Mouse (Mus musculus): ENCODE results near the gene Cldn7. TPM values are rescaled to one million over a fixed set of nuclear protein-coding genes. Genes with fewer than 3 reads are reported as not detected.
"Not testable (repeated sequence)": the region's sequence is repeated elsewhere in the genome, so short reads cannot be mapped to it uniquely, and the experiment has no call there.

Gene Cldn7
- total RNA-seq, 2 experiments from 2014 or later = not detected

DNA sequence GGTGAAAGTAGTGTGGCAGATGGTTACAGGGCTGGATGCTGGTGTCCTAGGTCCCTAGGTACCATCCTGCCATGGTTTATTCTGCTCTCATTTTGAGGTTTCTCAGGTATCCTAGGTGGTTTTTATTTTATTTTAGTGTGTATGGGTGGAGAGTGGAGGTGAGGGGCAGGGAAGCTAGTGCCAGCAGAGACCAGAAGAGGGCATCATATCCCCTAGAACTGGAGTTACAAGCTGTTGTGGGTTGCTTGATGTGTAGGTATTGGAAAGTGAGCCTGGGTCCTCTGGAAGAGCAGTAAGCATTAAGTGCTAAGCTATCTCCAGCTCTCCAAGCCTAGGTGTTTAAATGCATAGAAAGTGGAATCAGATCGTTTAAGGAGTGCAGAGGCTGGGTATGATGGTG, 12.3 kb upstream of the Cldn7 start:
- ATAC-seq (replicated peaks; ENCODE audit: poor library complexity, severe bottlenecking) = no peak

DNA sequence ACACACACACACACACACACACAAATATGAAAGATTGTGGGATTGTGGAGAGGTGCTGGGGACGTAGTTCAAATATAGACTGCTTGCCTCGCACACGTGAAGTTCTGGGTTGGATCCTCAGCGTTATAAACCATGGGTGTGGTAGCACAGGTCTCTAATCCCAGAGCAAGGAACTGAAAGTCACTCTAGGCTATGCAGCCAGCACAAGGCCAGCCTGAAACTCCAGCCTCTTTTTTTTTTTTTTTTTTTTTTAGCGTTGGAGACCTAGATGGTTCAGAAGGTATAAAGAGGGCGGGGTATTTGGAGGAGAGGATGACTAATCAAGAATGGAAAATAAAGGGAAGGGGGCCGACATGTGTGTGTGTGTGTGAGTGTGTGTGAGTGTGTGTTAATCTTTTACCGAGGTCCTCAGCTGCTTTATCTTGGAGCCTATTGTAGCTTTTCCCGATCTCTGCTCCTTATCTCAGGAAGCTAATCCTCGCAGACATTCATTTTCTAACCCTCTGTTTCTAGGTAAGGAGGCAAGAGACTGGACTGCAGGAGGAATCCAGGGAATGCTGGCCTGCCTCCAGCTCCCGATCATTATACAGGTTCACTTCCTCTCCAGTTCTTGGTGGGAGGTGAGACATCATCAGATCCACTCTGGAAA, 11.2 kb upstream of the Cldn7 start:
- no peak; the same call in 1 of the 2 replicates for ATAC-seq (replicated peaks; ENCODE audit: poor library complexity, severe bottlenecking)

DNA sequence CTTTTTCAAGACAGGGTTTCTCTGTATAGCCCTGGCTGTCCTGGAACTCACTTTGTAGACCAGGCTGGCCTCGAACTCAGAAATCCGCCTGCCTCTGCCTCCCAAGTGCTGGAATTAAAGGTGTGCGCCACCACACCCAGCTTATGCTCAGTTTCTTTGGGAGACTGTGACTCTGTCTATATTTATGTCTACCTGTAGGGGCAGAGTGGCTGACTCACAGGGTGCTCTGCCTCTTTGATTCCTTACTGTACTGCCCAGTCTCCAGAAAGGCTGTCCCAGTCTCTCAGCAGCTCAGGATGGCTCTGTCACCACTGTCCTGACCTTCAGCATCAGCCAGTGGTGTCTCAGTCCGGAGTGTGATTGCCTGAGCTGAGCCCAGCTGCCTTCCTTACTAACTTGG, 9.0 kb upstream of the Cldn7 start:
- ATAC-seq (replicated peaks; ENCODE audit: poor library complexity, severe bottlenecking) = not testable (repeated sequence)

DNA sequence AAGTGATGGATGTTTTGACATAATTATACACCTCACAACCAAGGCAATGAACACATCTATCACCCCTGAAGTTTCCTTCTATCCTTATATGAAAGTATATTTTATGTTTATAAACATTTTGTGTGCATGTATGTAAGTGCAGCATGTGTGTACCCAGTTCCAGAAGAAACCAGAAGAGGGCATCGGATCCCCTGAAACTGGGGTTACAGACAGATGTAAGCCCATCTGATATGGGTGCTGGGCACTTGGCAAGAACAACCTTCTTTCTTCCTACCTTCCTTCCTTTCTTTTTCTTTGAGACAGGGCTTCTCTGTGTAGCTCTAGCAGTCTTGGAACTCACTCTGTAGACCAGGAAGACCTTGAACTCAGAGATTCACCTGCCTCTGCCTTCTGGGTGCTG, 8.4 kb upstream of the Cldn7 start:
- ATAC-seq (replicated peaks; ENCODE audit: poor library complexity, severe bottlenecking) = no peak

DNA sequence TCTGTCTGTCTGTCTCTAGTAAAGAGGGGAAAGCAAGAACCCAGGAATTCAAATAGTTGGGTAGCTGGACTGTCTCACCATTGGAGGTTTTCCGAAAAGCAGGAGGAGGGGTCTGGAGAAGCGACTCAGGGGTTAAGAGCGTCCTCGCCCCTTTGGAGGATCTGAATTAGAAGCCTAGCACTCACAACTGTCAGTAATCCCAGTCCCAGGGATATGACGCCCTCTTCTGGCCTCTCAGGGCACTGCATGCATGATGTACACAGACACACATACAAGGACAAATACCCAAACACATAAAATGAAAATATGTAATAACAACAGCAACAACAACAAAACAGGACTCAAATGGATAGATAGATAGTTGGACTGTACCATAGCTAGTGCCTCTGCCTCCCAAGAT, 4.0 kb upstream of the Cldn7 start:
- ATAC-seq (replicated peaks; ENCODE audit: poor library complexity, severe bottlenecking) = 0 out of 2 replicates have a peak, but pooled peaks have one; percentile 27

DNA sequence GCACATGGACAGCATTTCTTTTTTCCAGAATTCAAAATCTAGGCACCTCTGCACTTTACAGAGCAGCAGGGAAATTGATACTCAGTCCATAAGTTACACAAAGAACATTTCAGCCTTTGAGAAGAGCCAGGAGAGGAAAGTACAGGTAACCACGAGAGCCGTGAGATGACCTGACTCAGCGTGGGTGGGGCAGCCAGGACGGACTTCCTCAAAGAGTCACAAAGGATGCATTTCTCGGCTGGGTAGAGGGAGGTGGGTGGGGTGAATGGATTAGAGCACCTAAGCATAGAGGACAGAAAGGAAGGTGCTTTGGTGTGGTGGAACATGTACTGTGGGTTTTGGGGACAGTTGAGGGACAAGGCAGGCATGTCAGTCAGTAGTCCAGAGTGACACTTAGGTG, 2.7 kb upstream of the Cldn7 start:
- peak; percentile 42 for ATAC-seq (replicated peaks; ENCODE audit: poor library complexity, severe bottlenecking)

DNA sequence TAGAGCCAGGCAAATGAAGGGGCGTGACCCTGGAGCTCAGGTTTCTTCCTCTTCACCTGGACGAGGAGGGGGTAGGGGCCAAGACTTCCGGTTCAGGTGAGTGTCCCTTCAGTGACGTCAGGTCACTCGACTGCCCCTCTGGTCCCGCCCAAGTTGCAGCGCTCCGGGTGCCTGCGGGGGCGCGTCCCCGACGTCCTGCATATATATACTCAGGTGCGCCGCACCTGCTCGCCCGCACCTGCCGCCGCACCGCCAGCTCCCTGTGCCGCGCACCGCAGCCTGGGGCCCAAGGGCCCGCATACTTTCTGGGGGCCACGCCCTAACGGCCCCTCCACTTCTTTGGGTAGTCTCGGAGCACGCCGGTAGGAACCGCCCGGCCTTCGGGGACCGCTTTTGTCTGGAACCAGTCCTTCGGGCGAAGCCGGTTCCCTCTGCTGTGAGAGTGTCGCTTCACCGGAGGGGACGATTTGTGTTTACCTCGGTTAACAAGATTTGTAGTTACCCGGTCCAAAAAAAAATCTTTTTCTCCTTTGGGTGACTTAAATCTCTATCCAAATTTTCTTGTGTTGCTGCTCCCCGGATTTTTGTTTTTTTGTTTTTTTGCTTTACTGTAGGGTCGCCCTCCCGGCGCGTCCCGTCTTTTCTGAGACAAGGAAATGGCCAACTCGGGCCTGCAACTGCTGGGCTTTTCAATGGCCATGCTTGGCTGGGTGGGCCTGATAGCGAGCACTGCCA, 859 bp downstream of the Cldn7 start:
- no peak for ATAC-seq (replicated peaks; ENCODE audit: poor library complexity, severe bottlenecking)

DNA sequence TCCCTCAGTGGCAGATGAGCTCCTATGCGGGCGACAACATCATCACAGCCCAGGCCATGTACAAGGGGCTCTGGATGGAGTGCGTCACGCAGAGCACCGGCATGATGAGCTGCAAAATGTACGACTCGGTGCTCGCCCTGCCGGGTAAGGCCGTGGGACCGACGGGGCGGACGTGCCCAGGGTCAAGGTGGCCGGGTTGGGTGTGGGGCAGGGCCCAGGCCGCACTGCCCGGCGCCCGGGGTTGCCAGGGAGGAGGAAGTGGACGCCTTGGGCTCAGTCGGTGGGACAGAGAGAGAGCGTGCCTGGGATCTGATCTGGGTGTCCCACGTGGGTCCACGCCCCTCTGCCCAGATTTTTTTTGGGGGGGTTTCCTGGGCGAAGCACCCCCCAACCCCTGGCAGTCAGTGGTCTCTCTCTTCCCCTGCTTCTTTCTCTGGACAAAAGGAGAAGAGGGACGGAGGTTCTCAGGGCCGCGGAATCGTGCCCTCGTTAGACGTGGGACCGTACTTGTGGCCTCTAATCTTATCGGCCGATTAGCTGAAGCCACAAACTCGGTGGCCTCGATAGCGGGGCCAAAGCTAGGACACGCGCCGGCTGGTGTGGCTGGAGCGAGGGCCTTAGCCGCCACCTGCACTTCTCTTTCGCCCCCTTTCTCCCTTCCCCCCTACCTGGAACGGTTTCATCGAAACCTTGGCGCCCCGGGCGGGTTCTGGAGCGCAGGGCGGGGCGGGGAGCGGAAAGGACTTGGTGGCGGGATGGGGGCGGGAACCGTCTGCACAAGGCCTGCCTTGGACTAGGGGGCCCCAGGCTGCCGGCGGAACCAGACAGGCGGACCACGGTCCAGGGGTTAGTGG, 1.7 kb downstream of the Cldn7 start:
- peak; percentile 66 for ATAC-seq (replicated peaks; ENCODE audit: poor library complexity, severe bottlenecking)

DNA sequence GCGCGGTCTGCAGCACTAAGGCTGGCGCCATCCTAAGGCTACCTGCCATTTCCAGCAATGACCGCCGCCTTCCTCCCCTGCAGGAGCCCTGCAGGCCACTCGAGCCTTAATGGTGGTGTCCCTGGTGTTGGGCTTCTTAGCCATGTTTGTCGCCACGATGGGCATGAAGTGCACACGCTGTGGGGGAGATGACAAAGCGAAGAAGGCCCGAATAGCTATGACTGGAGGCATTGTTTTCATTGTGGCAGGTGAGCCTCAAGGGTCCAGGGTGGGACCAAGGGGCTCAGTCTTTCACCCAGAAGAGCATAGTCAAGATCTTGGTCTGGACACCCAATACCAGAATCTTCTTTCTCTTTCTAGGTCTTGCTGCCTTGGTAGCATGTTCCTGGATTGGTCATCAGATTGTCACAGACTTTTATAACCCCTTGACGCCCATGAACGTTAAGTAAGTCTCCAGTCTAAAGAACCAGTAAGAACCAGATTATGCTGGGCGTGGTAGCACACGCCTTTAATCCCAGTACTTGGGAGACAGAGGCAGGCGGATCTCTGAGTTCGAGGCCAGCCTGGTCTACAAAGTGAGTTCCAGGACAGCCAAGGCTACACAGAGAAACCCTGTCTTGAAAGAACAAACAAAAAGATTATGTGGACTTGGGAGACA, 2.4 kb downstream of the Cldn7 start:
- ATAC-seq (replicated peaks; ENCODE audit: poor library complexity, severe bottlenecking) = no peak

DNA sequence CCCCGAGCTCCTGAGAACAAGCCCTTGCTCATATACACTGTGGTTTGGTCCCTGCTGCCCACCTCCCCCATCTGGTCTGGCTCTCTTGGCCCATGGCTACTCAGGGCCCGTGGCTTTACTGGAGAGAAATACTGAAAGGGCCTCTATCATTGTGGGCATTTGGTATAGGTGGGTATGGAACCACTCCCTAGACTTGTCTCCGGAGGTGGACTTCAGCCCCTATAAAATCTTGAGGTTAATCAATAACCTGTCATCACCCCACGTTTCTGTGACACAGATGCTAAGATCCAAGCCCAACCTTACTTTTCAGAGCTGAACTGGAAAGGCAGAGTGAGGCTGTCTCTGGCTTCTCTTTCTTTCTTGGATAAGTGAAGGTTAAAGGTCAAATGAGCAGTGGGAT, 4.2 kb downstream of the Cldn7 start:
- no peak for ATAC-seq (replicated peaks; ENCODE audit: poor library complexity, severe bottlenecking)

DNA sequence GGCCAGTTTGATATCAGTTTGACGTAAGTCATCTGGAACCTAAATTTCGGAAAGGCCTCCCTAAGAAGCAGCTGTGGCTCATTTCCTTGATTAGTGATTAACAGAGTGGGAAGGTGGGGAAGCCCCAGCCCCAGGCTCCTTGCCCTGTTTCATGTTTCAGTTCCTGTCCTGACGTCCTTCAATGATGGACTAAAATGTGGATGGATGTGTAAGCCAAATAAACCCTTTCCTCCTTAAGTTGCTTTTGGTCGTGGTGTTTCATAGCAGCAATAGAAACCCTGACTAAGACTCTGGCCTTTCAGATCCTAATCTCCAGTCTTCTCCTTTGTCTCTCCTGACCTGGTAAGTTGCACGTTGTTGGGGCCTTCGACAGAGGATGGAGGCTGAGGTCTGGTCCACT, 5.6 kb downstream of the Cldn7 start:
- ATAC-seq (replicated peaks; ENCODE audit: poor library complexity, severe bottlenecking) = no peak

DNA sequence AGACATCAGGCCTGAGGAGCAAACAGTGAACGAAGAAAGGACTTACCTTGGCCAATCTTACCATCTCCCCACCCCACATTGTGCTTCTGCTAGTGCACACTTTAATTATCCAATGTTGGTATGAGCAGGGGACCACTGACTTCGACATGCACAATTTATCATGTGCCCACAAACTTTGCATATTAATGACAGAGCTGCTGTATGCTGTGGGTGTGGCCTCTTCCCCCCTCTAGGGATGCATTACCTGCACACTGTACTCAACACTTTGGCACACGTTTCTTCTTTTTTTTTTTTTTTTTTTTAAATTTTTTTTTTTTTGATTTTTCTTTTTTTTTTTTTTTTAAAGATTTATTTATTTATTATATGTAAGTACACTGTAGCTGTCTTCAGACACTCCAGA, 6.2 kb downstream of the Cldn7 start:
- no peak for ATAC-seq (replicated peaks; ENCODE audit: poor library complexity, severe bottlenecking)

DNA sequence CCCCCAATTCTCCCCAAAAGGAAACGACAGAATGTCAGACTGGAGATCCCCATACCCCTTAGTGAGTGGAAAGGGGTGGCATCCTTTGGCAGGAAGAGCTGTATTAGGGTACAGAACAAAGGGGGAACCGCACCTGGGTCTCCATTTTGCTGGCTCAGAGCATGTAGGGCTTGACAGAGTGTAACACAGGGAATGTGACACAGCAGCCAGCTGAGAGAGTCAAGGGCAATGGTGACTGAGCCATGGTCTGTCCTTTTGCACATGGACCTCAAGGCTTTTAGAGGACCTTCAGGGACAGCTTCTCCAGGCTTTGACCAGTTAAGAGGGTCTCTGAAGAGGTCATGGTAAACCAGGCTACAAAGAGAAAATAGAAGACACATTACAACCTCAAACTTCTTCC, 10.3 kb downstream of the Cldn7 start:
- no peak for ATAC-seq (replicated peaks; ENCODE audit: poor library complexity, severe bottlenecking)

DNA sequence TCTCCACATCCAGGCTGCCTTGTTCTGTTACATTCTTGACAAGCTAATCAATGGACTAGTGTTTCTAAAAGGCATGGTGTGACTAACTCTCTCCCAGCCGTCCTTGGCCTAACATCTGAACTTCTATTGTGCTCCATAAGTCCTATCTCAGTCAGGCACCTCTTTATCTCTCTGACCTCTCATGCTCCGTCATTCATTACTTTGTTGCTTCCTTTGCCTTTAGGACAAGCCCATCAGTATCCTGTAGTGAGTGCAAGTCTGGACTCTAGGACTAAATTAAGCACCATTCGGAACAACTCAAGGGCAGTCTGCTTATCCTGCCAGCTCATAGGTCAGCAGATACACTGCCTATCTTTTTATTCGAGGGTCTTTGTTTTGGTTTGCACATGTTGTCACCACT, 11.7 kb downstream of the Cldn7 start:
- no peak for ATAC-seq (replicated peaks; ENCODE audit: poor library complexity, severe bottlenecking)

DNA sequence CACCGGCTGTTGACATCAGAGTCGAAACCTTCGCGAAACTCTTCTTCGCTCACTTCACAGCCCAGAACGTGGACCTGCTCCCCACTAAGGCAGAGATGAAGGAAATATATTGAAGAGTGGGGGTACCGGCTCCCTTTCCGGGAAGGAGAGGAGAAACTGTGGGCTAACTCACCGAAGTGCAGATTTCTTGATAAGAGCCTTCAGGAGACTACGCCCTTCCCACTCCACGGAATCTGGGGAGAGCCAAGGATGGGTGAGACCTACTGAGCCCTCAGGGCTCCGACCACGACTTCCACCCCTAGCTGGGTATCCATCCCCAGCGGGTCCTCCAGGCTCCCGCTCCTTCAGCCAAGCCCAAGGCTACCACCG, 15.2 kb downstream of the Cldn7 start:
- no peak for ATAC-seq (replicated peaks; ENCODE audit: poor library complexity, severe bottlenecking)

DNA sequence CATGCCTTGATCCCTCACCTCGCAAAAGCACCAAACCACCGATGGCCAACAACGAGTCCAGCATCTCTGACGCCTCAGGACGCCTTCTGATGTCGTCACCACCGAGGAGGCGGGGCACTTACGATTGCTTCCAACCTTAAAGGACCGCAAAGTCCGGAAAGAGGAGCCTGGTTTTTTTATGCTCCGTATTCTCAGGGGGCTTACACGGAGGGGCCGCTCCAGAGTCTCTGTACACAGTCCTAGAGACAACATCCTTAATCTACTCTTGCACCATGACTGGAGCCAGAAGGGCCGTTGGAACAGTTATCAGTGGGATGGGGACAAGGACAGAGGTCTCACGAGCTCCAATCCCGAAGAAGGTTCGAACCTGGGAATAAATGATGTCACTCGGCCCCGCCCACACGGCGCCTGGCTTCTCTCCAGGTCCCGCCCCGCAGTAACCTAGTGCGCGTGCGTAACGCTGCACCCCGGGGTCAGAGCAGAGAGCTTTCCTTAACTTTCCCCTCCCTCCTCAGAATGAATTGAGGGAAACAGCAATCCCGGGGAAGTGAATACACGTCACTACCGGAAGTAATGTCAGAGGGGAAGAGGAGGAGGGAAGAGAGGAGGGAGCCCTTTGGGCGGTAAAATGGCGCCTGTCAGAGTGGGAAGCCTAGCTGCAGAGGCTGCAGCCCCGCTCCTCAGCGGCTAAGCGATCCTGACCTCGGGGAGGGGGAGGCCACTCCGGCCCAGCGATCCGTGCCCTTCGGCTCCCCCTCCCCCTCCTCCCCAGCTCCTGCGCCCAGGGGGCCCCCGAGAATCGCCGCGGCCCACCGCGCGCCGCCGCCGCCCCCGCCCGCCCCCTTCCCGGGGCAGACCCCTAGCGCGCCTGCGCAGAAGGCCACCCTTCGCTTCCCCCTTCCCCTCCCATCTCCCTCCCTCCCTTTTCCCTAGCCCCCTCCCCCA, 15.9 kb downstream of the Cldn7 start:
- ATAC-seq (replicated peaks; ENCODE audit: poor library complexity, severe bottlenecking) = peak; percentile 89

DNA sequence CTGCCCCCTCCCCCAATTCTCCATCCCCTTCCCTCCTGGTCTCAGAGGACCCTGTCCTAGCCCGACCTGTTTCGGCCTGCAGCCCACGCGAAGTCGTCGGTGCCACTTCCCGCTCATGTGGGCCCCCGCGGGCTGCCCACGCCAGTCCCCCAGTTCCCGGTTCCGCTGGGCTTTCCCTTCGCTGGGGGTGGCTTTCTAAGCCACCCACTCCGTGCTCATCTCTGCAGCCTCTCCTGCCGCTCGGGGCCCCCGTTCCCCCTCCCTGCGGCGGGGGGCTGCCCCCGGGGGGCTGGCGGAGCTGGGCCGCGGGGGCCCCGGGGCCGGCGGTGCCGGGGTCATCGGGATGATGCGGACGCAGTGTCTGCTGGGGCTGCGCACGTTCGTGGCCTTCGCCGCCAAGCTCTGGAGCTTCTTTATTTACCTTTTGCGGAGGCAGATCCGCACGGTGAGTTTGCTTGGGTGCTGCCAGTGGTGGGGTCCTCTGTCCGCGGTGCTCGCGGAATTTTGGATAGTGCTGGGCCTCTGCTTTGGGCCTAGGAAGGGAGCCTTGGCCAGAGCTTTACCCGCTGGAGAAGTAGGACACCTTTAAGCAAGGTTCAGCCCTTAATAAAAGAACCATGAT, 16.7 kb downstream of the Cldn7 start, which contains the start of gene Ctdnep1:
TSS of gene Ctdnep1 (plus strand) at position 16 of the 622 bp plus-strand sequence.
- ATAC-seq (replicated peaks; ENCODE audit: poor library complexity, severe bottlenecking) = no peak

DNA sequence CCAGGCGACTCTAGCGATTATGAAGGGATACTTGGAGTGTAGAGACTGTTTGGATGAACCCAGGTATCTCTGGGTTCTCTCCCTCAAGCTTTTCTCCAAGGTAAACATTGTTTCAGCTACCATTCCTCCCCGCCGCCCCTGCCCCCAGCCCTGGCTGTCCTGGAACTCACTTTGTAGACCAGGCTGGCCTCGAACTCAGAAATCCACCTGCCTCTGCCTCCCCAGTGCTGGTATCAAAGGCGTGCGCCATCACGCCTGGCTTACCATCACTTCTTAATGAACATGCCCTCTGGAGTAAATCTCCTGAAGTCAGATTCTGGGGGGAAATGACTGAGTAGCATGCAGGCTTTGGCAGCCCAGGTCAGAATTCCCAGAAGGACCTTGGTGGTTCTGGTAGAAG, 17.6 kb downstream of the Cldn7 start, which contains the start of gene Elp5:
TSS of gene Elp5 (minus strand) at position 293 of the 400 bp plus-strand sequence.
- ATAC-seq (replicated peaks; ENCODE audit: poor library complexity, severe bottlenecking) = no peak

DNA sequence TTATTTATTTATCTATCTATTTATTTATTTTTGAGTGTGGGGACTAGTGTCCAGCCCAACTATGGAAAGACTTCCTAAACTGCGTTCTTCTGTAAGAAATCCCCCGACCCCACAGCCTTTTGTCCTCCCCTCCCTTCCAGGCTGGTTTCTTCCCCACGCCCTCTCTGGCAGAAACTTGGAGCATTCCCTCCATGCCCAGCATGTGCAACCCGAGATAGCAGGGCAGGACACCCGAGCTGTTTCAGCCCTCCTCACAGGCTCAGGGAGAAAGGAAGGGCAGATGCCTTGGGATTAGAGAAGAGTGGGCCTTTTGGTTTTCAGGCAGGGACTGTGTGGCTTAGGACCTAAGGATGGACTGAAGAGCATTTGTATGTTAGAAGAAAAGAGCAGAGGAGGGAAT, 18.3 kb downstream of the Cldn7 start:
- no peak for ATAC-seq (replicated peaks; ENCODE audit: poor library complexity, severe bottlenecking)

Data from granulocyte monocyte progenitor cell, adult 5-6 weeks (primary cell).